Mouse (Mus musculus) spleen, adult 2 months (tissue): ENCODE results near the gene Parm1.

Experiments
- CTCF ChIP-seq: fragments of 200-500 bp; IDR thresholded peaks from 2 replicates; pipeline ENCODE4 v1.5.1; 2011; ENCODE audit warnings: mild to moderate bottlenecking, inconsistent platforms; ENCODE audit not compliant: insufficient read depth, insufficient read length, insufficient replicate concordance; ENCODE audit errors: extremely low read depth
- POLR2A ChIP-seq: fragments of 200-500 bp; IDR thresholded peaks from 2 replicates; pipeline ENCODE4 v1.6.1; 2011; ENCODE audit warnings: low read depth, low read length, inconsistent platforms

- TF ChIP-seq CTCF: no peak
- no peak for TF ChIP-seq POLR2A
Measured at GRCm38 (mm10) chr5:91478673-91479072, 38.7 kb upstream of the Parm1 start.
